Mouse (Mus musculus) testis, adult 2 months (tissue): Measurements from ENCODE around the gene Ugt2a3.
"Not testable (repeated sequence)": the region's sequence is repeated elsewhere in the genome, so short reads cannot be mapped to it uniquely, and the experiment has no call there.

Experiments
- CTCF ChIP-seq: fragments of 200-500 bp; IDR thresholded peaks from 2 replicates; pipeline ENCODE4 v1.5.1; 2012; ENCODE audit warnings: low read depth, mild to moderate bottlenecking, inconsistent platforms, low read length, moderate library complexity; ENCODE audit not compliant: control insufficient read depth, insufficient read depth, insufficient replicate concordance
- POLR2A ChIP-seq: fragments of 200-500 bp; IDR thresholded peaks from 2 replicates; pipeline ENCODE4 v1.6.1; 2012; ENCODE audit warnings: low read depth, mild to moderate bottlenecking, inconsistent platforms, low read length, moderate library complexity; ENCODE audit not compliant: control insufficient read depth

DNA sequence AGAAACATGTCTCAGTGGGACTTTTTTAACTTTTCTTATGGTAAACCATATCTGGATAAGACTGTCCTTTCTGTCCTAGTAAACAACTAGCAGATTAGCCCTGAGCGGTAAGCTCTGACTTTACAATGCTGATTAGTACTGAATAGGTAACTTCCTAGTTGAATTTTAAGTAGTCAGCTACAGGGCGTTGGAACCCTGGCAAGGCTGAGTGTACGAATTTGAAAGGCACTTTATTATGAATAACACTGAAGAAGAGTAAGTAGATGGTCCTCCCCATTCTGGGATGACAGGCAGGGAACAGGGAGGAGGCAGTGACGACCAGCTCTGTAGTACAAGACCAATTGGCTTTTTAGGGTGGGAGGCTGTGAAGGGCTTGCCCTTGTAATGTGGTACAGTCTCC, 61.0 kb downstream of the Ugt2a3 start:
- not testable (repeated sequence) for TF ChIP-seq POLR2A, CTCF
